11 mouse cellular contexts compared by ENCODE assay signal in the genomic region with DNA sequence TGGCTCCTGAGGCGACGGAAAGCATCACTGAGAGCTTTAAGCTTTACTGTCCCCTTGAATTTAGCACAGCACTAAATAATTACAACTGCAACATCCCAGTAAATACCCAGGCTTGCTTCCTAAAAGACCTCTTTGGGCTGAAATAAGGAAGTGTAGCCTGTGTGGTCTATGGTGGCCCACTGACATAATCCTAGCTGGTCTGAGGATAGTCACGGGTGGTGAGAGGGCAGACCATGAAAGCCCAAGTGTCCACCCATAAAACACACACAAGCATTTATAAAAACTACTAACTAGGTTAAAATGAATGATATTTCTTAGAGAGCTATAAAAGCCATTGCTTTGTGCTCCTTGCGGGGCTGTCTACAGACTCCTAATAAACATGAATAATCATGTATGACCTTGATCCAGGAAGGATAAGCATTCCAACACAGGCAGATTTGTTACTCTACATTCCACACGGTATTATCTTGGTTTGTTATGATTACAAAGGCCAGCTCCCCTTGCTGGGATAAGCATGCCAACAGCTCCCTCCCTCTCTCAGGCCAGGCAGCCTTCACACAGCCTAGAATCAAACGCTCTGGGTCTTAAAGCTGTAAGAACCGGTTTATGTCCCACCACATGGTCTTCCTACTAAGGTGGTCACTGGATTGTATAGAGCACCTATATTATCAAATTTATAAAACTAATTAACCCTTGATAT. TPM values are rescaled to one million over a fixed set of nuclear protein-coding genes. Genes with fewer than 3 reads are reported as not detected.
A peak's percentile ranks its signal among the peaks of the same experiment; 100 is the strongest.
DNase-seq lines count a peak whose midpoint lies in the region; ATAC-seq lines count a peak whose summit lies in the region.
"Had no signal": no experiment of that assay in that cellular context is flagged by ENCODE, and none has a peak within 500 bp of the region (broad histone marks: within the 10 kb centered on the region; RNA-seq: fewer than 3 reads in every experiment).

No protein-coding gene starts in this region.

- peaks cover 16% of the 10 kb centered on the region; the same call in 1 of the 2 replicates for H3K79me2 ChIP-seq in macrophage (ENCODE audit: inconsistent target)

- H3K27ac ChIP-seq in heart, embryonic 10.5 days, result peak overlapping the region; percentile 80
- H3K27ac ChIP-seq in intestine, embryonic 15.5 days, result peak overlapping the region; percentile 13; the same call in 1 of the 2 replicates
- H3K27ac ChIP-seq in macrophage, result peak overlapping the region; percentile 27
- H3K27ac ChIP-seq: hindbrain, embryonic 15.5 days had no signal

- H3K36me3 ChIP-seq in heart, embryonic 10.5 days, result peaks cover 5% of the 10 kb centered on the region; the same call in 1 of the 2 replicates
- no peaks in the 10 kb centered on the region for H3K36me3 ChIP-seq in intestine, embryonic 15.5 days
- no peaks in the 10 kb centered on the region for H3K36me3 ChIP-seq in macrophage (ENCODE audit: inconsistent target)
- H3K36me3 ChIP-seq: hindbrain, embryonic 15.5 days had no signal

- DNase-seq in heart, embryonic 10.5 days (ENCODE audit: low spot score), result no peak
- DNase-seq in heart, postnatal 10 days, result no peak
- no peak for DNase-seq in cerebellum, postnatal 4 days (ENCODE audit: low spot score in 2 of 2)
- DNase-seq in layer of hippocampus, postnatal 36 days, result no peak
- no peak for DNase-seq in spleen, postnatal 14 days (ENCODE audit: low spot score in 2 of 2)
- DNase-seq: cerebellum, postnatal 14 days had no signal

- WGBS in heart, embryonic 10.5 days, result 42% methylated on average over 7 of the region's 7 CpGs
- WGBS in intestine, embryonic 15.5 days, result 33% methylated on average over 7 of the region's 7 CpGs
- WGBS in macrophage (ENCODE audit: missing documents), result 81% methylated on average over 7 of the region's 7 CpGs

- H3K9ac ChIP-seq in intestine, embryonic 15.5 days, result no peak overlapping the region
- H3K9ac ChIP-seq: hindbrain, embryonic 15.5 days had no signal

- ATAC-seq in common myeloid progenitor, adult 5-6 weeks (replicated peaks; ENCODE audit: low read depth, poor library complexity, severe bottlenecking), result peak; percentile 68; the same call in 1 of the 2 replicates
- ATAC-seq in intestine, embryonic 15.5 days, result peak; percentile 34; the same call in 1 of the 2 replicates

- no peaks in the 10 kb centered on the region for H3K27me3 ChIP-seq in heart, embryonic 10.5 days (ENCODE audit: insufficient read depth, poor library complexity, severe bottlenecking)
- H3K27me3 ChIP-seq in intestine, embryonic 15.5 days (replicated peaks), result no peaks in the 10 kb centered on the region
- H3K27me3 ChIP-seq: hindbrain, embryonic 15.5 days; megakaryocyte, embryonic 14.5 days had no signal

- H3K4me2 ChIP-seq in intestine, embryonic 15.5 days (replicated peaks), result no peak overlapping the region
- H3K4me2 ChIP-seq: hindbrain, embryonic 15.5 days had no signal

- no peak overlapping the region for H3K4me3 ChIP-seq in heart, embryonic 10.5 days
- H3K4me3 ChIP-seq in intestine, embryonic 15.5 days (replicated peaks), result no peak overlapping the region
- H3K4me3 ChIP-seq in macrophage (ENCODE audit: inconsistent target), result no peak overlapping the region
- H3K4me3 ChIP-seq: hindbrain, embryonic 15.5 days; megakaryocyte, embryonic 14.5 days had no signal

- intact Hi-C loops in heart, postnatal 10 days (cut with DNase I), result no loop called here

- H3K4me1 ChIP-seq in heart, embryonic 10.5 days, result peaks cover 65% of the 10 kb centered on the region
- H3K4me1 ChIP-seq in intestine, embryonic 15.5 days (replicated peaks), result peaks cover 35% of the 10 kb centered on the region; the same call in 1 of the 2 replicates

- no peaks in the 10 kb centered on the region for H3K9me3 ChIP-seq in heart, embryonic 10.5 days
- H3K9me3 ChIP-seq in intestine, embryonic 15.5 days, result no peaks in the 10 kb centered on the region
- H3K9me3 ChIP-seq: hindbrain, embryonic 15.5 days; megakaryocyte, embryonic 14.5 days had no signal

RNA-seq across cellular contexts. Expression of gene Sgms1, which starts 40.4 kb away (rescaled TPM):
- 41.5 and 45.9 TPM in 2 replicates for polyA plus RNA-seq in heart, embryonic 10.5 days (2016; fragmentation: Nextera tagmentation; extraction: Ambion mirVana)
- total RNA-seq in heart, postnatal 10 days (2021), result 10 to 100 TPM; 54.1 to 67.2 TPM
- total RNA-seq in common myeloid progenitor, adult 5-6 weeks (2017), result 57.7 and 83.4 TPM in 2 replicates
- polyA plus RNA-seq in intestine, embryonic 15.5 days (2015; fragmentation: Nextera tagmentation; extraction: Ambion mirVana), result 35.3 and 37.1 TPM in 2 replicates
- total RNA-seq in macrophage (2018; cell fraction: chromatin; rRNA removed), result 100 to 1,000 TPM in 19 of 26 experiments, 10 to 100 TPM in 7; 65.8 to 794 (median 177) TPM
- total RNA-seq in macrophage (2018; cell fraction: cytosol; rRNA removed), result 100 to 1,000 TPM in 4 of 26 experiments, 10 to 100 TPM in 22; 12.3 to 158 (median 26.9) TPM
- total RNA-seq in macrophage (2018; cell fraction: nucleus; rRNA removed), result 100 to 1,000 TPM in 18 of 26 experiments, 10 to 100 TPM in 8; 34.3 to 509 (median 145) TPM
- 20.0 to 20.8 TPM (median 20.7 TPM) in 3 replicates for polyA plus RNA-seq in macrophage (2018)
- total RNA-seq in layer of hippocampus, postnatal 36 days (2021), result 10 to 100 TPM; 53.6 to 64.1 TPM

Comparison
In these comparisons a context has a peak if more than half of its experiments do, and no peak if none do; other contexts are left out.
1. H3K27ac ChIP-seq: peak in every context shown above with its lines; median percentile 80 in heart, embryonic 10.5 days; 27 in macrophage; 13 in intestine, embryonic 15.5 days.